Mouse (Mus musculus) T-helper 17 cell (primary cell): ENCODE measurements around the gene Gm21789.
"Not testable (repeated sequence)": the region's sequence is repeated elsewhere in the genome, so short reads cannot be mapped to it uniquely, and the experiment has no call there.

ENCODE experiments used
- in situ Hi-C, 2 experiments: fragments of 300-600 bp; cut with MboI, MseI; formaldehyde crosslinking; loops; 1 replicate in 1 of 2; 2 replicates in 1 of 2; pipeline ENCODE4 v1.15.1; 2025; ENCODE audit warnings: high pct_unique_total_duplicates in 2 of 2

The Gm21789 gene

DNA sequence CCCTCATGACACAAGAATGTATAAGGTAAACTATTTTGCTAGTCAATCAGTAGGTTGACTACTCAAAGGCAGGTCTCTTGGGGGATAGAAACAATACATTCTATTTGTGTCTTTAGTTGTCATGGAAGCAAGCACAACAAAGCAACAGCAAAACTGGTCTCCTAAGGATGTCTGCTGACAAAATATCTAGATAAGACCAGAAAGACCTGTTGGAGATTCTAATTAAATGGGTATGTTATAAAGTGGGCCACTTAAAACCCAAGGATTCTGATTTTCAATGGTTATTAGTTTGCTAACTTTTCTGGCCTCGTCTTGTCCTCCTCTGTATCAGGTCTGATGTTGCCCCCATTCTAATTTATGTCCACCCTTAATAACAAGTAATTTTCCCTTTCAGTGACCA lies at the start of gene Gm21789:
Gene Gm21789 (plus strand): TSS at position 301 of the 400 bp plus-strand sequence.
- in situ Hi-C loops = loop anchor here (10.0 to 25.0 kb wide), 4 partner anchors 163 to 1246 kb away; partner anchors contain the start of gene Gm21870 (in 2 of the 2)

- in situ Hi-C loops = loop anchor here in 1 of 2 experiments (25.0 kb wide), 2 partner anchors 157 to 1732 kb away; partner anchors contain the start of gene Btbd35f21
Measured at GRCm38 (mm10) chrX:32894325-32894724, 47.2 kb upstream of the Gm21789 start, which contains the start of gene Btbd35f30. TSS of gene Btbd35f30 (plus strand) at chrX:32894625.

- in situ Hi-C loops = not testable (repeated sequence)
Measured at GRCm38 (mm10) chrX:32973597-32973996, 32.0 kb downstream of the Gm21789 start, which contains the start of gene Btbd35f5. TSS of gene Btbd35f5 (plus strand) at chrX:32973897.
